Mouse (Mus musculus) neural tube, postnatal 0 days (tissue): ENCODE data around the gene Ttc39b. TPM values are rescaled to one million over a fixed set of nuclear protein-coding genes. Genes with fewer than 3 reads are reported as not detected.

ENCODE experiments used
- polyA plus RNA-seq: library from polyadenylated mRNA; unstranded; fragments of >200 nt; fragmentation: Nextera tagmentation; extraction: Ambion mirVana; gene quantifications from 2 replicates; pipeline ENCODE4 v1.2.1, GENCODE M21; 2015

The Ttc39b gene
- 6.6 and 6.9 TPM in 2 replicates for polyA plus RNA-seq

GRCm38 (mm10) chr4:83323910-83324684 is at the start of gene Ttc39b:
TSS of gene Ttc39b (minus strand) at chr4:83324255.

Other genes starting within 250 kb of the Ttc39b start
- gene Snapc3, start 93.5 kb upstream of the Ttc39b start, polyA plus RNA-seq, result 31.5 and 35.4 TPM in 2 replicates
- 228 and 275 TPM in 2 replicates for gene Psip1, start 162.2 kb upstream of the Ttc39b start, polyA plus RNA-seq
- gene Ccdc171, start 201.3 kb upstream of the Ttc39b start, polyA plus RNA-seq, result 2.0 and 2.1 TPM in 2 replicates